Mouse (Mus musculus) stomach, embryonic 14.5 days (tissue): ENCODE results near the gene Gnai2. TPM values are rescaled to one million over a fixed set of nuclear protein-coding genes. Genes with fewer than 3 reads are reported as not detected.

Source experiments
- ATAC-seq: fragments of 200-750 bp; cut with Nextera tagmentation; 2 replicates; pipeline ENCODE4 v1.8.0; 2017; ENCODE audit warnings: low read depth, moderate TSS enrichment; ENCODE audit not compliant: insufficient number of reproducible peaks, insufficient read depth, low FRiP score
- H3K27ac ChIP-seq: fragments of 300-500 bp; sonication (generic); 2 replicates; pipeline ENCODE4 v1.5.1; 2014; ENCODE audit warnings: mild to moderate bottlenecking, low read length, moderate library complexity, mixed read lengths
- H3K27me3 ChIP-seq: fragments of 300-500 bp; sonication (generic); 2 replicates; pipeline ENCODE4 v1.6.1; 2014; ENCODE audit warnings: low read length, control low read depth, mixed read lengths; ENCODE audit not compliant: control insufficient read depth, insufficient read depth
- H3K36me3 ChIP-seq: fragments of 300-500 bp; sonication (generic); 2 replicates; pipeline ENCODE4 v1.6.1; 2014; ENCODE audit warnings: mild to moderate bottlenecking, control low read depth, low read length, moderate library complexity, mixed read lengths; ENCODE audit not compliant: control insufficient read depth, insufficient read depth
- H3K4me1 ChIP-seq: fragments of 300-500 bp; sonication (generic); 2 replicates; pipeline ENCODE4 v1.6.1; 2014; ENCODE audit warnings: low read length, control low read depth, mixed read lengths; ENCODE audit not compliant: control insufficient read depth, insufficient read depth
- H3K4me2 ChIP-seq: fragments of 300-500 bp; sonication (generic); replicated peaks from 2 replicates; pipeline ENCODE4 v1.6.1; 2014; ENCODE audit warnings: low read depth, low read length, control low read depth
- H3K4me3 ChIP-seq: fragments of 300-500 bp; sonication (generic); 2 replicates; pipeline ENCODE4 v1.5.1; 2014; ENCODE audit warnings: low read depth, low read length, control low read depth
- H3K9ac ChIP-seq: fragments of 300-500 bp; sonication (generic); replicated peaks from 2 replicates; pipeline ENCODE4 v1.6.1; 2014; ENCODE audit warnings: low read depth, mild to moderate bottlenecking, control low read depth, low read length, moderate library complexity, mixed read lengths
- H3K9me3 ChIP-seq: fragments of 300-500 bp; sonication (generic); 2 replicates; pipeline ENCODE4 v1.6.1; 2016; ENCODE audit warnings: low read depth, low read length, control low read depth; ENCODE audit not compliant: control insufficient read depth
- WGBS: fragments of 180-500 bp; shearing (Covaris S2); extraction: QIAGEN DNeasy Blood & Tissue Kit; methylation state at CpG from one replicate; pipeline ENCODE4 v1.1.7; 2014; 5-methylcytosine and 5-hydroxymethylcytosine counted together
- polyA plus RNA-seq: library from polyadenylated mRNA; unstranded; fragments of >200 nt; fragmentation: Nextera tagmentation; extraction: Ambion mirVana; gene quantifications from 2 replicates; pipeline ENCODE4 v1.2.1, GENCODE M21; 2014

The Gnai2 gene
- polyA plus RNA-seq, 1 experiment from 2014 or later = 359 TPM

GRCm38 (mm10) chr9:107617461-107617860, 17.7 kb downstream of the Gnai2 start:
- H3K27ac ChIP-seq = no peak overlapping the region
- no peaks in the 10 kb centered on the region for H3K27me3 ChIP-seq
- no peak overlapping the region for H3K9ac ChIP-seq
- WGBS = 76% methylated on average over 2 of the region's 2 CpGs
- H3K4me2 ChIP-seq = no peak overlapping the region
- H3K36me3 ChIP-seq = peaks cover 72% of the 10 kb centered on the region
- ATAC-seq = no peak
- peaks cover 29% of the 10 kb centered on the region for H3K4me1 ChIP-seq
- H3K9me3 ChIP-seq = no peaks in the 10 kb centered on the region
- H3K4me3 ChIP-seq = no peak overlapping the region

GRCm38 (mm10) chr9:107615035-107615434, 20.1 kb downstream of the Gnai2 start:
- 80% methylated on average over 4 of the region's 4 CpGs for WGBS
- Histone ChIP-seq H3K9ac (no peak overlapping the region), H3K4me3 (no peak overlapping the region), H3K4me1 (peaks cover 37% of the 10 kb centered on the region), H3K36me3 (peaks cover 61% of the 10 kb centered on the region), H3K27ac (peak overlapping the region; percentile 2; the same call in 1 of the 2 replicates), H3K4me2 (no peak overlapping the region), H3K27me3 (no peaks in the 10 kb centered on the region), H3K9me3 (no peaks in the 10 kb centered on the region)
- ATAC-seq = no peak

- no peaks in the 10 kb centered on the region for H3K27me3 ChIP-seq
- peak overlapping the region; percentile 27 for H3K4me3 ChIP-seq
- peaks cover 42% of the 10 kb centered on the region for H3K36me3 ChIP-seq
- peak overlapping the region; percentile 72 for H3K4me2 ChIP-seq
- WGBS = 10% methylated on average over 12 of the region's 12 CpGs
- no peaks in the 10 kb centered on the region for H3K9me3 ChIP-seq
- H3K4me1 ChIP-seq = peaks cover 28% of the 10 kb centered on the region
- no peak overlapping the region; the same call in 1 of the 2 replicates for H3K9ac ChIP-seq
- peak overlapping the region; percentile 92 for H3K27ac ChIP-seq
- no peak for ATAC-seq
Measured at GRCm38 (mm10) chr9:107612945-107613569, 22.1 kb downstream of the Gnai2 start.

GRCm38 (mm10) chr9:107612191-107612944, 22.8 kb downstream of the Gnai2 start:
- Histone ChIP-seq H3K9ac (peak overlapping the region; percentile 55), H3K36me3 (peaks cover 36% of the 10 kb centered on the region), H3K4me2 (peak overlapping the region; percentile 72), H3K27me3 (no peaks in the 10 kb centered on the region), H3K27ac (peak overlapping the region; percentile 92), H3K4me3 (peak overlapping the region; percentile 27), H3K9me3 (no peaks in the 10 kb centered on the region), H3K4me1 (peaks cover 29% of the 10 kb centered on the region; the same call in 1 of the 2 replicates)
- peak; percentile 92 for ATAC-seq
- WGBS = 4% methylated on average over 48 of the region's 48 CpGs

- no peaks in the 10 kb centered on the region for H3K27me3 ChIP-seq
- no peak overlapping the region for H3K4me3 ChIP-seq
- peak overlapping the region; percentile 55; the same call in 1 of the 2 replicates for H3K9ac ChIP-seq
- peaks cover 35% of the 10 kb centered on the region; the same call in 1 of the 2 replicates for H3K4me1 ChIP-seq
- H3K4me2 ChIP-seq = peak overlapping the region; percentile 72; the same call in 1 of the 2 replicates
- WGBS = 68% methylated on average over 6 of the region's 6 CpGs
- peaks cover 32% of the 10 kb centered on the region for H3K36me3 ChIP-seq
- peak overlapping the region; percentile 92 for H3K27ac ChIP-seq
- H3K9me3 ChIP-seq = no peaks in the 10 kb centered on the region
- ATAC-seq = no peak
Measured at GRCm38 (mm10) chr9:107611456-107612190, 23.5 kb downstream of the Gnai2 start.

GRCm38 (mm10) chr9:107609433-107609830, 25.7 kb downstream of the Gnai2 start:
- Histone ChIP-seq H3K9me3 (no peaks in the 10 kb centered on the region), H3K4me3 (no peak overlapping the region), H3K36me3 (peaks cover 10% of the 10 kb centered on the region), H3K27ac (no peak overlapping the region), H3K4me2 (no peak overlapping the region), H3K4me1 (peaks cover 43% of the 10 kb centered on the region; the same call in 1 of the 2 replicates), H3K27me3 (no peaks in the 10 kb centered on the region), H3K9ac (no peak overlapping the region)
- 59% methylated on average over 4 of the region's 4 CpGs for whole genome bisulfite sequencing
- no peak for ATAC-seq

GRCm38 (mm10) chr9:107608741-107609432, 26.3 kb downstream of the Gnai2 start, which contains the start of gene Sema3b:
Gene Sema3b (minus strand): TSS chr9:107609229.
- no peak within 1 kb of the TSS for H3K4me2 ChIP-seq
- no peak within 1 kb of the TSS for H3K4me3 ChIP-seq
- no peak within 1 kb of the TSS for H3K27ac ChIP-seq
- H3K9ac ChIP-seq = no peak within 1 kb of the TSS
- H3K9me3 ChIP-seq = no peaks in the 10 kb centered on the region
- H3K4me1 ChIP-seq = peaks cover 47% of the 10 kb centered on the region; the same call in 1 of the 2 replicates
- peaks cover 4% of the 10 kb centered on the region; the same call in 1 of the 2 replicates for H3K36me3 ChIP-seq
- no peak for ATAC-seq
- whole genome bisulfite sequencing = 37% methylated on average over 12 of the region's 12 CpGs
- no peaks in the 10 kb centered on the region for H3K27me3 ChIP-seq
